8 mouse cellular contexts compared by ENCODE assay signal in the genomic region with DNA sequence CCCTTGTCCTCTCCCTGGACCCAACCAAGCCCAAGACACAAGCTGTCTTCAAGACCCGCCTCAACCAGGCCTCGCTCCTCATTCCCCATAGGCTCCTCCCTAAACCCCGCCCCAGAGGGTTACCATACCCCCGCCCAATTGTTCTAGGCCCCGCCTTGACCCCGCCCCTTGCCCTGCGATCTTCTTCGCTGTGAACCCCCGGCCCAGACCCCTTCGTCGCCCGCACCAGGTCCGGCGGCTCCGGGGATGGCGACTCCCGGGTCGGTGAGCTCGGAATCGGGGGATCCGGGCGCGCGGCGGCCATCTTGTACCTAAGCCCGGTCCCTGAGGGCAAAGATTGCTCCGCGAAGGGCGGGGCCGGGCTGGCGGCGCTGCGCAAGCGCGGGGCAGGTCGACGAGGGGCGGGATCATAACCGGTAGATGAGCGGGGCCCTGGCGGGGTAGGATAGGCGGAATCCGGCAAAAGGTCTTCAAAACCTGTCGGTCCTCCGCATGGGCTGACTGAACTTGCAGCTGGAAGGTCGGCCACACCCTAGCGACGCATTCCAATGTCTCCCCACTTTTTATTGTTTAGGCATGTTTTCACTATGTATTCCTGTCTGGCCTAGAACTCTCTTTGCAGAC. TPM values are rescaled to one million over a fixed set of nuclear protein-coding genes. Genes with fewer than 3 reads are reported as not detected.
DNase-seq lines count a peak whose midpoint lies in the region; ATAC-seq and TF ChIP-seq lines count a peak whose summit lies in the region.

A gene (minus strand): TSS at position 338 of the 624 bp plus-strand sequence.

- intact Hi-C loops in heart, postnatal 14 days (cut with DNase I) = no loop called here

- no peak for TF ChIP-seq CTCF in ES-Bruce4 (IDR thresholded peaks at IDR 0.05; ENCODE audit: low read depth, low read length)
- no peak for TF ChIP-seq CTCF in lung, adult 2 months (IDR thresholded peaks at IDR 0.05; ENCODE audit: insufficient read depth, low read length)

- H3K4me3 ChIP-seq in ES-Bruce4 (ENCODE audit: low read depth, low read length) = peak within 1 kb of the TSS; percentile 99
- H3K4me3 ChIP-seq in forebrain, embryonic 13.5 days = peak within 1 kb of the TSS; percentile 64
- H3K4me3 ChIP-seq in lung, adult 2 months (replicated peaks; ENCODE audit: extremely low read depth, low read depth, low read length) = peak within 1 kb of the TSS; percentile 99

- H3K4me1 ChIP-seq in ES-Bruce4 (ENCODE audit: control insufficient read depth, insufficient read depth, low read length) = no peaks in the 10 kb centered on the region
- H3K4me1 ChIP-seq in forebrain, embryonic 13.5 days = peaks cover 9% of the 10 kb centered on the region; the same call in 1 of the 2 replicates
- H3K4me1 ChIP-seq in lung, adult 2 months (ENCODE audit: control insufficient read depth, insufficient read depth, low read length) = peaks cover 7% of the 10 kb centered on the region

- peak; percentile 93 for ATAC-seq in cerebellum, adult (ENCODE audit: insufficient number of reproducible peaks, low FRiP score, low TSS enrichment)
- ATAC-seq in forebrain, embryonic 13.5 days = peak; percentile 97
- ATAC-seq in neutrophil, adult 5-6 weeks (ENCODE audit: extremely low read depth, insufficient number of reproducible peaks, low FRiP score, poor library complexity, severe bottlenecking) = peak; percentile 82

- no peaks in the 10 kb centered on the region for H3K27me3 ChIP-seq in ES-Bruce4 (ENCODE audit: control insufficient read depth, insufficient read depth, low read length, poor library complexity, severe bottlenecking)
- no peaks in the 10 kb centered on the region for H3K27me3 ChIP-seq in forebrain, embryonic 13.5 days

- H3K36me3 ChIP-seq in ES-Bruce4 (ENCODE audit: control insufficient read depth, insufficient read depth, low read length, poor library complexity, severe bottlenecking) = peaks cover 2% of the 10 kb centered on the region; the same call in 1 of the 2 replicates
- H3K36me3 ChIP-seq in forebrain, embryonic 13.5 days (ENCODE audit: poor library complexity, severe bottlenecking) = peaks cover 36% of the 10 kb centered on the region

- peak within 1 kb of the TSS; percentile 56 for H3K27ac ChIP-seq in ES-Bruce4 (ENCODE audit: insufficient read depth, low read length)
- peak within 1 kb of the TSS; percentile 88 for H3K27ac ChIP-seq in forebrain, embryonic 13.5 days

- no peak for TF ChIP-seq POLR2A in ES-Bruce4 (IDR thresholded peaks at IDR 0.05; ENCODE audit: insufficient read depth, low read length)
- peak; percentile 64; the same call in 1 of the 2 replicates for TF ChIP-seq POLR2A in lung, adult 2 months (IDR thresholded peaks at IDR 0.05; ENCODE audit: borderline replicate concordance, extremely low read depth, low read depth, low read length)

- WGBS in forebrain, embryonic 13.5 days = under 1% methylated on average over 48 of the region's 48 CpGs
- 1% methylated on average over 48 of the region's 48 CpGs for WGBS in lung, adult 2 months

- no peaks in the 10 kb centered on the region for H3K9me3 ChIP-seq in ES-Bruce4 (replicated peaks; ENCODE audit: control insufficient read depth, insufficient read depth, low read length, poor library complexity, severe bottlenecking)
- H3K9me3 ChIP-seq in forebrain, embryonic 13.5 days (replicated peaks) = no peaks in the 10 kb centered on the region

- H3K4me2 ChIP-seq in forebrain, embryonic 13.5 days = peak within 1 kb of the TSS; percentile 59

- DNase-seq in heart, postnatal 14 days = peak; percentile 94 to 95
- DNase-seq in layer of hippocampus, adult 18-20 months (ENCODE audit: low spot score in 2 of 2) = peak; percentile 89 to 93
- peak; percentile 96 for DNase-seq in lung, adult 2 months
- peak; percentile 88 to 90 for DNase-seq in thymus, adult 18-20 months

- TF ChIP-seq EP300 in ES-Bruce4 (IDR thresholded peaks at IDR 0.05; ENCODE audit: insufficient read depth, low read depth, low read length) = no peak

- H3K9ac ChIP-seq in ES-Bruce4 (ENCODE audit: low read depth, poor library complexity, severe bottlenecking) = peak within 1 kb of the TSS; percentile 74
- peak within 1 kb of the TSS; percentile 72 for H3K9ac ChIP-seq in forebrain, embryonic 13.5 days

RNA-seq across cellular contexts. Expression of the gene that starts here (rescaled TPM):
- polyA plus RNA-seq in ES-Bruce4 (2011; ENCODE audit: insufficient read depth, insufficient read length, low read depth, missing spikeins) = 0.30 TPM in 1 of 2 replicates, not detected in the other
- polyA plus RNA-seq in forebrain, embryonic 13.5 days (2015; fragmentation: Nextera tagmentation; extraction: Ambion mirVana) = 5.6 and 8.4 TPM in 2 replicates
- total RNA-seq in heart, postnatal 14 days (2021) = 1 to 10 TPM; 5.0 to 6.6 TPM
- 1 to 10 TPM; 4.3 to 5.1 TPM for total RNA-seq in layer of hippocampus, adult 18-20 months (2021)
- 5.2 and 6.9 TPM in 2 replicates for polyA plus RNA-seq in lung, adult 2 months (2012; rRNA removed)
- 2.9 and 3.4 TPM in 2 replicates for total RNA-seq in neutrophil, adult 5-6 weeks (2017)

Comparison
In these comparisons a context has a peak if more than half of its experiments do, and no peak if none do; other contexts are left out.
1. Peak in every context shown above with its lines: DNase-seq, ATAC-seq, H3K4me3 ChIP-seq and H3K27ac ChIP-seq.